ENCODE assay signal across 9 mouse cellular contexts in the genomic region with DNA sequence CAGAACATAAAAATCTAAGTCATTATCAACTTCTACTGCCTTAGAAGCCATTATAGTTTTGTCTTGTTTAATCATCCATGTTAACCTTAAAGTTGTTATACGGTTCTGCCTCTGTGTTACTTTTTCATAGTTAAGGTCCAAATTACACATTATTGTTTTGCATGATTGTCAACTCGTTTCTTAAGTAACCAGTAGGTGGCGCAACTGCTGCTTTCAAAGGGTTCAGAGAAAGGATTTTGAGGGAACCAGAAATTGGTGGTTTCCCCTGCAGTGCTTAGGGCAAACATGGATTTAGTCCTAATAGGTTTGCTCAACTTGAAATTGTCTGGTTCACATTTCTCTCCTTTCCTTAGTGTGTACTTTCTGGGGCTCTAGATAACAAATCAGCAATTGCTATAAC.
DNase-seq lines count a peak whose midpoint lies in the region; ATAC-seq and TF ChIP-seq lines count a peak whose summit lies in the region.
"Had no signal": no experiment of that assay in that cellular context is flagged by ENCODE, and none has a peak within 500 bp of the region (broad histone marks: within the 10 kb centered on the region; RNA-seq: fewer than 3 reads in every experiment).

No protein-coding gene starts in this region.

- H3K4me2 ChIP-seq in hindbrain, postnatal 0 days (ENCODE audit: low read depth, low read length): no peak overlapping the region
- H3K4me2 ChIP-seq: neural tube, embryonic 12.5 days had no signal

- TF ChIP-seq CTCF in hindbrain, postnatal 0 days (IDR thresholded peaks at IDR 0.05; ENCODE audit: low read depth): peak; percentile 58

- H3K27ac ChIP-seq in hindbrain, postnatal 0 days: no peak overlapping the region
- no peak overlapping the region for H3K27ac ChIP-seq in hindbrain, embryonic 10.5 days
- H3K27ac ChIP-seq: neural tube, embryonic 12.5 days had no signal

- peak; percentile 53 for DNase-seq in hindbrain, postnatal 0 days (ENCODE audit: low spot score)
- no peak for DNase-seq in hindbrain, embryonic 10.5 days (ENCODE audit: low spot score)
- peak; percentile 3 for DNase-seq in right cerebral cortex, adult 18-20 months
- DNase-seq in right cerebral cortex, postnatal 36 days (ENCODE audit: low spot score in 2 of 2): no peak
- DNase-seq in embryo, embryonic 11 days: peak; percentile 55
- peak; percentile 0 for DNase-seq in telencephalon, adult 2 months (ENCODE audit: low read depth, low spot score)
- DNase-seq: gastrocnemius, postnatal 10 days had no signal

- H3K4me3 ChIP-seq in hindbrain, postnatal 0 days (ENCODE audit: low read length): no peak overlapping the region
- no peak overlapping the region for H3K4me3 ChIP-seq in hindbrain, embryonic 10.5 days
- H3K4me3 ChIP-seq: neural tube, embryonic 12.5 days had no signal

- H3K4me1 ChIP-seq in hindbrain, postnatal 0 days (ENCODE audit: insufficient read depth, low read length): no peaks in the 10 kb centered on the region
- no peaks in the 10 kb centered on the region for H3K4me1 ChIP-seq in hindbrain, embryonic 10.5 days (replicated peaks)
- H3K4me1 ChIP-seq: neural tube, embryonic 12.5 days had no signal

- ATAC-seq in hindbrain, postnatal 0 days: no peak
- no peak for ATAC-seq in erythroblast, adult 5-6 weeks (replicated peaks; ENCODE audit: low FRiP score, poor library complexity, severe bottlenecking)

- no peaks in the 10 kb centered on the region for H3K27me3 ChIP-seq in hindbrain, postnatal 0 days (ENCODE audit: insufficient read depth, low read length)
- H3K27me3 ChIP-seq in hindbrain, embryonic 10.5 days (ENCODE audit: insufficient read depth, poor library complexity, severe bottlenecking): peaks cover 20% of the 10 kb centered on the region
- H3K27me3 ChIP-seq: neural tube, embryonic 12.5 days had no signal

- no peaks in the 10 kb centered on the region for H3K9me3 ChIP-seq in hindbrain, postnatal 0 days (ENCODE audit: low read length)
- no peaks in the 10 kb centered on the region for H3K9me3 ChIP-seq in hindbrain, embryonic 10.5 days
- H3K9me3 ChIP-seq: neural tube, embryonic 12.5 days had no signal

- no peak overlapping the region for H3K9ac ChIP-seq in hindbrain, postnatal 0 days (replicated peaks; ENCODE audit: low read length)
- H3K9ac ChIP-seq: neural tube, embryonic 12.5 days had no signal

- 34% methylated on average over 3 of the region's 3 CpGs for WGBS in hindbrain, postnatal 0 days
- 33% methylated on average over 3 of the region's 3 CpGs for WGBS in hindbrain, embryonic 10.5 days

- H3K36me3 ChIP-seq in hindbrain, postnatal 0 days (ENCODE audit: insufficient read depth, low read length): no peaks in the 10 kb centered on the region
- no peaks in the 10 kb centered on the region for H3K36me3 ChIP-seq in hindbrain, embryonic 10.5 days
- H3K36me3 ChIP-seq: neural tube, embryonic 12.5 days had no signal

Comparison
In these comparisons a context has a peak if more than half of its experiments do, and no peak if none do; other contexts are left out.
1. DNase-seq: peak in hindbrain, postnatal 0 days (single experiment), right cerebral cortex, adult 18-20 months (single experiment), embryo, embryonic 11 days (single experiment) and telencephalon, adult 2 months (single experiment); none in hindbrain, embryonic 10.5 days (single experiment) and right cerebral cortex, postnatal 36 days (0 of 2).